Mouse (Mus musculus) heart, embryonic 10.5 days (tissue): ENCODE results near the gene Retreg1. TPM values are rescaled to one million over a fixed set of nuclear protein-coding genes. Genes with fewer than 3 reads are reported as not detected.

Experiments
- DNase-seq: peaks from one replicate; pipeline ENCODE4 v3.0.0-alpha.2; 2017; ENCODE audit warnings: low spot score
- H3K27ac ChIP-seq: fragments of 300-500 bp; sonication (generic); 2 replicates; pipeline ENCODE4 v1.5.1; 2016; ENCODE audit warnings: mild to moderate bottlenecking
- H3K27me3 ChIP-seq: fragments of 300-500 bp; sonication (generic); 2 replicates; pipeline ENCODE4 v1.6.1; 2016; ENCODE audit warnings: mild to moderate bottlenecking; ENCODE audit not compliant: poor library complexity, insufficient read depth, severe bottlenecking
- H3K36me3 ChIP-seq: fragments of 300-500 bp; sonication (generic); 2 replicates; pipeline ENCODE4 v1.6.1; 2016; ENCODE audit warnings: mild to moderate bottlenecking, moderate library complexity
- H3K4me1 ChIP-seq: fragments of 300-500 bp; sonication (generic); 2 replicates; pipeline ENCODE4 v1.6.1; 2016; ENCODE audit warnings: mild to moderate bottlenecking
- H3K4me3 ChIP-seq: fragments of 300-500 bp; sonication (generic); 2 replicates; pipeline ENCODE4 v1.5.1; 2016; ENCODE audit warnings: mild to moderate bottlenecking, moderate library complexity
- H3K9me3 ChIP-seq: fragments of 300-500 bp; sonication (generic); 2 replicates; pipeline ENCODE4 v1.6.1; 2016; ENCODE audit warnings: mild to moderate bottlenecking, moderate library complexity
- WGBS: fragments of 180-500 bp; shearing (Covaris S2); methylation state at CpG from one replicate; pipeline ENCODE4 v1.1.7; 2016; 5-methylcytosine and 5-hydroxymethylcytosine counted together
- polyA plus RNA-seq: library from polyadenylated mRNA; unstranded; fragments of >200 nt; fragmentation: Nextera tagmentation; extraction: Ambion mirVana; gene quantifications from 2 replicates; pipeline ENCODE4 v1.2.1, GENCODE M21; 2016

The Retreg1 gene
- polyA plus RNA-seq, 1 experiment from 2014 or later: 20.2 TPM

DNA sequence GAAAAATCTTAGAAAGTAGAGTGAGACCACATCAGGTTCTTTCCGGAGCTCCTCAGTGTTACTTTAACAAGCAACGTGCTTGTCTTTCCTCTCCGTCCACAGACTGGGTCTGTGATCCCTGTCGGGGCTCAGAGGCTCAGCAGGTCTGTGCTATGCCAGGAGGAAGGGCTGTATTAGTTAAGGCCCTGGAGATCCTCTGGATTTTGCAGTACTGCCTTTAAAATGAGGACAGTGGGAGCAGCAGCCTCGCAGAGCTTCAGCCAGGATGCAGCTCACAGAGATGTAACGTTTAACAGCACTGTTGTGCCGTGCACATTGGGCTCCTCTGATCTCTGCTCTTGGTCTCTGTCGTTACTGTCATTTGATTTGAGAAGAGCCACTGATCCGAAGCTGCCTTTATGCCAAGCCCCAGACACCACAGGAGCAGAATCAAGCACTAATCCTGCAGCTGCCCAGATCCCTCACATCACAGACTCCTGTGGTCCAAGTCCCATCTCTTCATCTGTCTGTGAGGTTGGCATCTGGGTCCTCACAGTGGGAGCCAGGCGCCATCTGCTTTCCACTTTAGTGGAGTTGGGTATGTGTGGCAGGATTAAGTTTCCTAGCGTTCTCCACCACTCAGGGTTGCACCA, 72.7 kb downstream of the Retreg1 start:
- Histone ChIP-seq H3K36me3 (no peaks in the 10 kb centered on the region), H3K9me3 (no peaks in the 10 kb centered on the region), H3K27ac (peak overlapping the region; percentile 78), H3K4me3 (no peak overlapping the region), H3K4me1 (peaks cover 56% of the 10 kb centered on the region), H3K27me3 (no peaks in the 10 kb centered on the region)
- WGBS: 49% methylated on average over 11 of the region's 11 CpGs
- DNase-seq: no peak

GRCm38 (mm10) chr15:25916252-25916651, 73.3 kb downstream of the Retreg1 start:
- DNase-seq: no peak
- WGBS: 50% methylated on average over 2 of the region's 2 CpGs
- Histone ChIP-seq H3K27ac (peak overlapping the region; percentile 78; the same call in 1 of the 2 replicates), H3K36me3 (no peaks in the 10 kb centered on the region), H3K27me3 (no peaks in the 10 kb centered on the region), H3K9me3 (no peaks in the 10 kb centered on the region), H3K4me3 (no peak overlapping the region), H3K4me1 (peaks cover 54% of the 10 kb centered on the region)

DNA sequence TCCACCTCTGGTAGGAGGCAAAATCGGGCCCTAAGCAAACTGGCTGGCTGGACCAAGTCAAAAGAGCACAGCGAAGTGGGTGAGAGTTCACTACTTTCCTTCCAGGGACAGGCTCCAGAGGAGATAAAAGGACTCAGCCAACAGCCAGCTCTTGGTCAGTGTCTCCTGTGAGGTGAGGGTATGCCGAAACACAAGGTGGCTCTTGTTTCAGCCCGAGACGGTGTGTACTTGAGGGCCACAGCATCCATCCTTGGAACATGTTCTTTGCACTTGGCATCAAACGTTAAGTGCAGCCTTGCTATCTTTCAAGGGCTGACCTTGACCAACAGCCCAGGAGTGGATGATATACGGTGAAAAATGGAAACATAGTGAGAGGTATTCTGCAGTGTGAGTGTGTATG, 75.7 kb downstream of the Retreg1 start:
- peak overlapping the region; percentile 70; the same call in 1 of the 2 replicates for H3K27ac ChIP-seq
- no peaks in the 10 kb centered on the region for H3K36me3 ChIP-seq
- DNase-seq: no peak
- no peaks in the 10 kb centered on the region for H3K9me3 ChIP-seq
- H3K27me3 ChIP-seq: no peaks in the 10 kb centered on the region
- H3K4me3 ChIP-seq: no peak overlapping the region
- WGBS: 67% methylated on average over 7 of the region's 7 CpGs
- peaks cover 61% of the 10 kb centered on the region for H3K4me1 ChIP-seq

DNA sequence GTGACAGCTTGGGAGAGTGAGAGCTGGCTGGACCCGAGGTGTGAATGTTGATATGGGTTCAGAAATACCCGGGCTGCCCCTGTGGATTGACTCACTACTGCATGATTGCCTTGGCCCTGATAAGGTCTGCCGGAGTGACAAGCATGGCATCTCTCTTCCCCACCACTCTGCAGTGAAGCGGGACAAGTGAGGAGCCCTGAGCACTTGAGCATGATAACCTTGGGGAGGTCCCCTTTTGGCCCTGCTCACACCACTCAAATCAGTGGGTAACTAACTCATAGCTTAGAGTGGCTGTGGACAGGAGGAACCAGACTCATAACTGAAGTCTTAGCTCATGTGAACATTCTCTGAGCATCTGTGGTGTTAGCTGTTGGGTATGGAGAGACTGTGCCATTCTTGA, 77.0 kb downstream of the Retreg1 start:
- DNase-seq: peak; percentile 92
- WGBS: 20% methylated on average over 4 of the region's 4 CpGs

DNA sequence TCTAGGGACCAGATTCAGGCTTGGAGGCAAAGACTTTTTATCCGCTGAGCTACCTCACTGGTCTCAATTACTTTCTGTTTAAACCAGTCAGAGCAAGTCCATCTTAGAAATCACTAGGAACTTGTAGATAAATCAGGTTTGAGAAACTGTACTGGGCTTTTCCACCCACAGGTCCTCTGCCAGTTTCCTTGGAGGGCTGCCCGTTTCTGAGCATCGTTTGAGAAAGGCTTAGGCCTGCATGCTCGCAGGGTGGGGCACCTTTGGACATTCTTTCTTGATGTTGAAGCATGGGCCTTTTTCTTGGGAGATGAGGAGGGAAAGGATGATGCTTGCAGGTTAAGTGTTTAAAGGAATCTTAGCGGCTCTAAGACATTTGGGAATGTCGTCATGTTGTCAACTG, 77.9 kb downstream of the Retreg1 start:
- Histone ChIP-seq H3K27me3 (no peaks in the 10 kb centered on the region), H3K36me3 (no peaks in the 10 kb centered on the region), H3K27ac (peak overlapping the region; percentile 59; the same call in 1 of the 2 replicates), H3K9me3 (no peaks in the 10 kb centered on the region), H3K4me3 (no peak overlapping the region), H3K4me1 (peaks cover 46% of the 10 kb centered on the region)
- DNase-seq: no peak
- 89% methylated on average over 6 of the region's 6 CpGs for WGBS

More for the DNA sequence above, 77.0 kb downstream of the Retreg1 start:
- Histone ChIP-seq H3K9me3 (no peaks in the 10 kb centered on the region), H3K36me3 (no peaks in the 10 kb centered on the region), H3K4me1 (peaks cover 55% of the 10 kb centered on the region), H3K27me3 (no peaks in the 10 kb centered on the region), H3K27ac (peak overlapping the region; percentile 59), H3K4me3 (no peak overlapping the region)

DNA sequence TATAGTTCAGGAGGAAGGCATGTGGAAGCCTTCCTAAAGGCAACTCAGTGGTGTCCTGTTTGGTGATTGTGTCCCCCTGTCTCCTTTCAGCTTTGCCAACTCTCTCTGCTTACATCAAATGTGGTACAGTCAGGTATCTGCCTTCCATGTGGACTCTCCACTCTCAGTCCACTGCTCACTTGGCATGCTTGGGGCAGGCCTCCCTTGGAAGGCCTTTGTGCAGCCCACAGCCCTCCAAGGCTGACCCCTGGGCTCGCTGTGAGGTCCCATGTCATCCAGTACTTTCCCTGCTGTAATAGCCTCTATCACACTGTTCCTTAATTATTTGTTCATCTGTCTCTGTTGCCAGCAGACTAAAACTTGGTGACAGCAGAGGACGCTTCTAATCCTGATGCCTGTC, 79.0 kb downstream of the Retreg1 start:
- no peak overlapping the region for H3K4me3 ChIP-seq
- no peaks in the 10 kb centered on the region for H3K9me3 ChIP-seq
- H3K4me1 ChIP-seq: peaks cover 39% of the 10 kb centered on the region
- H3K27me3 ChIP-seq: no peaks in the 10 kb centered on the region
- 70% methylated on average over 2 of the region's 2 CpGs for WGBS
- DNase-seq: no peak
- H3K36me3 ChIP-seq: no peaks in the 10 kb centered on the region
- H3K27ac ChIP-seq: peak overlapping the region; percentile 56; the same call in 1 of the 2 replicates

DNA sequence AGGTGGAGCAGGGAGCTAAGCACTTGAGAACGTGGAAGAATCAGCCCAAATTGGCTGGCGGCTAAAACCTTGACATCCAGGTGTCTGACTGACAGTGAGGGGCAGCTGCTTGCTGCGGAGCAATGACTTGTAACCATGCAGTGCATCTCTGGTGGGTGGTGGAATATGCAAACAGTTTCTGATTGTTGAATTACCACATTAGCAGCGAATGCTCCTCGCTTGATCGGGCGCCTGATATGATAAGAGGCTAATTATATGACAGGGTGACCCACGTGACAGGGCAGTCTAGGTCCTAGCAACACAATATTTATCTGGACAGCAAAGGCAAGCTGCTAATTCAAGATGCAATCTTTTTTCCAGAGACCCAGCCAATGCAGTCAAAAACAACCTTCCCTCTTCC, 80.9 kb downstream of the Retreg1 start:
- WGBS: 71% methylated on average over 8 of the region's 8 CpGs
- Histone ChIP-seq H3K4me1 (peaks cover 37% of the 10 kb centered on the region), H3K36me3 (no peaks in the 10 kb centered on the region), H3K9me3 (no peaks in the 10 kb centered on the region), H3K27ac (no peak overlapping the region), H3K27me3 (no peaks in the 10 kb centered on the region), H3K4me3 (no peak overlapping the region)
- no peak for DNase-seq

- DNase-seq: no peak
- H3K4me3 ChIP-seq: no peak overlapping the region
- no peak overlapping the region for H3K27ac ChIP-seq
- H3K4me1 ChIP-seq: peaks cover 27% of the 10 kb centered on the region
- no peaks in the 10 kb centered on the region for H3K27me3 ChIP-seq
- 73% methylated on average over 4 of the region's 4 CpGs for WGBS
- no peaks in the 10 kb centered on the region for H3K36me3 ChIP-seq
- H3K9me3 ChIP-seq: no peaks in the 10 kb centered on the region
Observed at GRCm38 (mm10) chr15:25926171-25926570, 83.2 kb downstream of the Retreg1 start.

- WGBS: 92% methylated on average over 14 of the region's 14 CpGs
- H3K27me3 ChIP-seq: no peaks in the 10 kb centered on the region
- no peak for DNase-seq
Observed at GRCm38 (mm10) chr15:25927106-25927505, 84.1 kb downstream of the Retreg1 start.

GRCm38 (mm10) chr15:25928001-25928400, 85.0 kb downstream of the Retreg1 start:
- H3K9me3 ChIP-seq: no peaks in the 10 kb centered on the region
- 0 out of 2 replicates have a peak overlapping the region, but pooled peaks have one; percentile 0 for H3K27ac ChIP-seq
- no peaks in the 10 kb centered on the region for H3K36me3 ChIP-seq
- H3K4me3 ChIP-seq: no peak overlapping the region
- no peaks in the 10 kb centered on the region for H3K27me3 ChIP-seq
- DNase-seq: no peak
- peaks cover 29% of the 10 kb centered on the region for H3K4me1 ChIP-seq
- 79% methylated on average over 8 of the region's 8 CpGs for WGBS

More at GRCm38 (mm10) chr15:25927106-25927505, 84.1 kb downstream of the Retreg1 start:
- Histone ChIP-seq H3K36me3 (no peaks in the 10 kb centered on the region), H3K27ac (no peak overlapping the region), H3K4me3 (no peak overlapping the region), H3K4me1 (peaks cover 25% of the 10 kb centered on the region), H3K9me3 (no peaks in the 10 kb centered on the region)

GRCm38 (mm10) chr15:25928831-25929230, 85.9 kb downstream of the Retreg1 start:
- peaks cover 30% of the 10 kb centered on the region for H3K4me1 ChIP-seq
- no peaks in the 10 kb centered on the region for H3K27me3 ChIP-seq

GRCm38 (mm10) chr15:25929518-25929917, 86.5 kb downstream of the Retreg1 start:
- Histone ChIP-seq H3K4me3 (no peak overlapping the region), H3K4me1 (peaks cover 27% of the 10 kb centered on the region), H3K27me3 (no peaks in the 10 kb centered on the region), H3K27ac (peak overlapping the region; percentile 78), H3K36me3 (no peaks in the 10 kb centered on the region), H3K9me3 (no peaks in the 10 kb centered on the region)
- no peak for DNase-seq
- WGBS: 45% methylated on average over 11 of the region's 11 CpGs

More at GRCm38 (mm10) chr15:25928831-25929230, 85.9 kb downstream of the Retreg1 start:
- Histone ChIP-seq H3K9me3 (no peaks in the 10 kb centered on the region), H3K4me3 (no peak overlapping the region), H3K36me3 (no peaks in the 10 kb centered on the region), H3K27ac (no peak overlapping the region)
- DNase-seq: no peak
- WGBS: 63% methylated on average over 5 of the region's 5 CpGs

- Histone ChIP-seq H3K36me3 (no peaks in the 10 kb centered on the region), H3K4me3 (no peak overlapping the region), H3K4me1 (peaks cover 27% of the 10 kb centered on the region), H3K27me3 (no peaks in the 10 kb centered on the region), H3K9me3 (no peaks in the 10 kb centered on the region), H3K27ac (peak overlapping the region; percentile 78; the same call in 1 of the 2 replicates)
- WGBS: 81% methylated on average over 10 of the region's 10 CpGs
- DNase-seq: no peak
Observed at GRCm38 (mm10) chr15:25929936-25930335, 87.0 kb downstream of the Retreg1 start.

DNA sequence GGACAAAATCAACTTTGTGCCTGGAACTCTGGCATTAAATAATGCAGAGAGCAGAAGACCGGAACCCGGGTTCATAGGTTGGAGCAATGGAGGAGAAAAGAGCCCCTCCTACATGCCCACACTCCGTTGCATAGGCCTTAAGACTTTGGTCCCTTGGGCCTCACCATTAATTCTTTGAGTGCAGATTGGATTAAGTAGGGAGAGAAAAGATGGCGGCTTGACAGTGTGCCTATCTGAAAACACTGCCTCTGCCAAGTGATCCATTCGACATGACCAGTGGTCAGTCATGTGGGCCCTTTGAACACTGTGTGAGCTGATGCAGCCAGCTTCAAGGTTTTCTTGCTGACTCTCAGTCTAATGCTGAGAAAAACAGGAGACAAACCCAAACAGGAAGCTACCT, 87.7 kb downstream of the Retreg1 start:
- Histone ChIP-seq H3K9me3 (no peaks in the 10 kb centered on the region), H3K27ac (no peak overlapping the region), H3K27me3 (no peaks in the 10 kb centered on the region), H3K4me1 (peaks cover 27% of the 10 kb centered on the region), H3K4me3 (no peak overlapping the region), H3K36me3 (no peaks in the 10 kb centered on the region)
- DNase-seq: no peak
- WGBS: 93% methylated on average over 5 of the region's 5 CpGs
